Comparison of ENCODE assay signal across 9 mouse cellular contexts in genomic region chr10:115664567-115664966, GRCm38 (mm10).
A peak's percentile ranks its signal among the peaks of the same experiment; 100 is the strongest.
DNase-seq lines count a peak whose midpoint lies in the region; ATAC-seq and TF ChIP-seq lines count a peak whose summit lies in the region.
"Had no signal": no experiment of that assay in that cellular context is flagged by ENCODE, and none has a peak within 500 bp of the region (broad histone marks: within the 10 kb centered on the region; RNA-seq: fewer than 3 reads in every experiment).

No protein-coding gene starts in this region.

- no peak overlapping the region for H3K9ac ChIP-seq in CH12.LX (ENCODE audit: insufficient read depth, low read depth)
- 0 out of 2 replicates have a peak overlapping the region, but pooled peaks have one; percentile 32 for H3K9ac ChIP-seq in forebrain, embryonic 16.5 days (replicated peaks; ENCODE audit: low read depth, low read length)

- DNase-seq in cerebellum, adult 8-10 months = peak; percentile 2
- no peak for DNase-seq in cerebellum, adult 9-10 months
- DNase-seq in CH12.LX (ENCODE audit: extremely low read depth) = no peak
- DNase-seq in lung, postnatal 10 days = peak; percentile 33
- DNase-seq in yolk sac, embryonic 10.5 days (ENCODE audit: low spot score) = no peak
- no peak for DNase-seq in frontal cortex, postnatal 36 days (ENCODE audit: low spot score in 2 of 2)
- DNase-seq in thymus, postnatal 10 days (ENCODE audit: low spot score in 2 of 2) = no peak

- no peaks in the 10 kb centered on the region for H3K9me3 ChIP-seq in CH12.LX (replicated peaks; ENCODE audit: low read length)
- H3K9me3 ChIP-seq in forebrain, embryonic 16.5 days (ENCODE audit: control insufficient read depth, low read length) = no peaks in the 10 kb centered on the region
- H3K9me3 ChIP-seq: heart, embryonic 10.5 days had no signal

- 24% methylated on average over 19 of the region's 19 CpGs for WGBS in forebrain, embryonic 16.5 days

- no peak for TF ChIP-seq RAD21 in CH12.LX (IDR thresholded peaks at IDR 0.05; ENCODE audit: low read depth, low read length)

- no peak for TF ChIP-seq POLR2A in CH12.LX (IDR thresholded peaks at IDR 0.05; ENCODE audit: low read depth, low read length)

- peak overlapping the region; percentile 13; the same call in 1 of the 2 replicates for H3K4me2 ChIP-seq in CH12.LX (ENCODE audit: insufficient read depth, low read depth, poor library complexity, severe bottlenecking)
- peak overlapping the region; percentile 55 for H3K4me2 ChIP-seq in forebrain, embryonic 16.5 days (ENCODE audit: low read length)

- H3K27me3 ChIP-seq in CH12.LX (replicated peaks) = no peaks in the 10 kb centered on the region
- H3K27me3 ChIP-seq in forebrain, embryonic 16.5 days (replicated peaks; ENCODE audit: control insufficient read depth, insufficient read depth, low read length) = no peaks in the 10 kb centered on the region

- in situ Hi-C loops in CH12.LX (cut with MboI; ENCODE audit: low pct_ligation_motif_present, low pct_unique_long_range_greater_than_20kb, low sequenced_read_pairs) = no loop called here

- TF ChIP-seq CTCF in CH12.LX (conservative IDR thresholded peaks at IDR 0.05 in 1 of 2, IDR thresholded peaks at IDR 0.05 in 1 of 2; ENCODE audit: low read depth in 2 of 2, low read length in 2 of 2) = no peak

- H3K4me3 ChIP-seq in CH12.LX (replicated peaks in 1 of 3; ENCODE audit: low read depth in 2 of 3, low read length in 2 of 3, poor library complexity in 1 of 3) = no peak overlapping the region
- H3K4me3 ChIP-seq in forebrain, embryonic 16.5 days (replicated peaks; ENCODE audit: low read length) = peak overlapping the region; percentile 31
- H3K4me3 ChIP-seq: heart, embryonic 10.5 days had no signal

- no peaks in the 10 kb centered on the region for H3K79me2 ChIP-seq in CH12.LX (replicated peaks; ENCODE audit: control insufficient read depth, extremely low read depth, insufficient read depth, poor library complexity, severe bottlenecking)

- no peaks in the 10 kb centered on the region for H3K36me3 ChIP-seq in CH12.LX (replicated peaks in 1 of 2; ENCODE audit: control insufficient read depth in 1 of 2, insufficient read depth in 1 of 2, low read length in 1 of 2)
- no peaks in the 10 kb centered on the region for H3K36me3 ChIP-seq in forebrain, embryonic 16.5 days (ENCODE audit: control insufficient read depth, insufficient read depth)
- H3K36me3 ChIP-seq: heart, embryonic 10.5 days had no signal

- peaks cover 0 to 3% of the 10 kb centered on the region in 2 experiments; a peak in 1 of 4 replicates for H3K4me1 ChIP-seq in CH12.LX (ENCODE audit: control insufficient read depth in 1 of 2, insufficient read depth in 2 of 2)
- H3K4me1 ChIP-seq in forebrain, embryonic 16.5 days (replicated peaks; ENCODE audit: control insufficient read depth, insufficient read depth, low read length) = peaks cover 6% of the 10 kb centered on the region; the same call in 1 of the 2 replicates
- H3K4me1 ChIP-seq: heart, embryonic 10.5 days had no signal

- no peak for TF ChIP-seq EP300 in CH12.LX (IDR thresholded peaks at IDR 0.05; ENCODE audit: low read length)

- H3K27ac ChIP-seq in CH12.LX (ENCODE audit: insufficient read depth, low read depth) = no peak overlapping the region
- H3K27ac ChIP-seq in forebrain, embryonic 16.5 days (ENCODE audit: low read length) = no peak overlapping the region
- H3K27ac ChIP-seq: heart, embryonic 10.5 days had no signal

- dilution Hi-C loops in CH12.LX (cut with MboI; ENCODE audit: extremely low pct_ligation_motif_present, extremely low pct_unique_long_range_greater_than_20kb, low sequenced_read_pairs) = no loop called here

- peak; percentile 87 for ATAC-seq in forebrain, embryonic 16.5 days

TF ChIP-seq in CH12.LX, 34 proteins besides CTCF, POLR2A, EP300 and RAD21:
- TF ChIP-seq PAX5 (IDR thresholded peaks at IDR 0.05; ENCODE audit: low read length) (no peak), SIN3A (IDR thresholded peaks at IDR 0.05; ENCODE audit: low read length) (no peak), USF1 (IDR thresholded peaks at IDR 0.05; ENCODE audit: low read depth, low read length) (no peak), CHD2 (IDR thresholded peaks at IDR 0.05; ENCODE audit: low read length) (no peak), ZMIZ1 (IDR thresholded peaks at IDR 0.05; ENCODE audit: low read depth, low read length) (no peak), SMC3 (IDR thresholded peaks at IDR 0.05; ENCODE audit: low read depth, low read length) (no peak), ELF1 (IDR thresholded peaks at IDR 0.05; ENCODE audit: low read depth, low read length) (no peak), BHLHE40 (IDR thresholded peaks at IDR 0.05; ENCODE audit: low read depth, low read length) (no peak), IRF4 (IDR thresholded peaks at IDR 0.05; ENCODE audit: low read depth, low read length) (no peak), E2F4 (IDR thresholded peaks at IDR 0.05; ENCODE audit: insufficient replicate concordance, low read depth, low read length) (no peak), UBTF (IDR thresholded peaks at IDR 0.05; ENCODE audit: low read depth, low read length) (no peak), KAT2A (IDR thresholded peaks at IDR 0.05; ENCODE audit: insufficient replicate concordance, low read length) (no peak), MAZ (IDR thresholded peaks at IDR 0.05; ENCODE audit: low read depth, low read length) (no peak), GABPA (IDR thresholded peaks at IDR 0.05; ENCODE audit: insufficient replicate concordance, low read depth, low read length) (no peak), HCFC1 (IDR thresholded peaks at IDR 0.05; ENCODE audit: low read depth, low read length) (no peak), ETS1 (conservative IDR thresholded peaks at IDR 0.05; ENCODE audit: low read depth, low read length) (no peak), MXI1 (IDR thresholded peaks at IDR 0.05; ENCODE audit: low read depth, low read length) (no peak), ZKSCAN1 (IDR thresholded peaks at IDR 0.05; ENCODE audit: borderline replicate concordance, low read depth, low read length) (no peak), ZC3H11A (IDR thresholded peaks at IDR 0.05; ENCODE audit: low read depth, low read length) (no peak)

Comparison
In these comparisons a context has a peak if more than half of its experiments do, and no peak if none do; other contexts are left out.
1. DNase-seq: peak in cerebellum, adult 8-10 months (single experiment) and lung, postnatal 10 days (single experiment); none in cerebellum, adult 9-10 months (single experiment), CH12.LX (single experiment), yolk sac, embryonic 10.5 days (single experiment), frontal cortex, postnatal 36 days (0 of 2) and thymus, postnatal 10 days (0 of 2).